Mouse (Mus musculus) adrenal gland, postnatal 0 days (tissue): ENCODE results near the gene Exosc7. TPM values are rescaled to one million over a fixed set of nuclear protein-coding genes. Genes with fewer than 3 reads are reported as not detected.

Experiments
- polyA plus RNA-seq: library from polyadenylated mRNA; unstranded; fragments of >200 nt; fragmentation: Nextera tagmentation; extraction: Ambion mirVana; gene quantifications from 2 replicates; pipeline ENCODE4 v1.2.1, GENCODE M21; 2015

The Exosc7 gene
- 83.0 and 93.8 TPM in 2 replicates for polyA plus RNA-seq

GRCm38 (mm10) chr9:123112805-123113521, at the start of gene Exosc7, which contains the start of gene Zdhhc3:
TSS of gene Exosc7 (plus strand) at chr9:123113215.
TSS of gene Zdhhc3 (minus strand) at chr9:123113205.

GRCm38 (mm10) chr9:123150241-123151020, 37.4 kb downstream of the Exosc7 start, which contains the start of gene Clec3b:
TSS of gene Clec3b (plus strand) at chr9:123150946.

Other genes with a start within 250 kb of the Exosc7 start
- gene Zfp445, start 247.2 kb upstream of the Exosc7 start, polyA plus RNA-seq, result 18.7 and 29.7 TPM in 2 replicates
- 3.0 and 3.9 TPM in 2 replicates for gene Zkscan7, start 227.5 kb upstream of the Exosc7 start, polyA plus RNA-seq
- 9.1 TPM in 2 replicates for gene Zfp105, start 190.1 kb upstream of the Exosc7 start, polyA plus RNA-seq
- 53.2 and 60.2 TPM in 2 replicates for gene 1110059G10Rik, start 162.2 kb upstream of the Exosc7 start, polyA plus RNA-seq
- 7.9 and 11.4 TPM in 2 replicates for gene Kif15, start 162.2 kb upstream of the Exosc7 start, polyA plus RNA-seq
- 43.7 and 50.4 TPM in 2 replicates for gene Tmem42, start 91.9 kb upstream of the Exosc7 start, polyA plus RNA-seq
- 0.49 and 0.90 TPM in 2 replicates for gene Tgm4, start 78.5 kb upstream of the Exosc7 start, polyA plus RNA-seq
- 39.8 and 66.9 TPM in 2 replicates for gene Zdhhc3, start within 50 bp of the Exosc7 start, polyA plus RNA-seq
- gene Clec3b, start 37.7 kb downstream of the Exosc7 start, polyA plus RNA-seq, result 28.7 and 34.3 TPM in 2 replicates
- 0.27 and 0.36 TPM in 2 replicates for gene Cdcp1, start 102.8 kb downstream of the Exosc7 start, polyA plus RNA-seq
- 39.4 and 51.7 TPM in 2 replicates for gene Tmem158, start 147.5 kb downstream of the Exosc7 start, polyA plus RNA-seq